Mouse (Mus musculus) liver, postnatal 0 days (tissue): ENCODE results near the gene Ppargc1a. TPM values are rescaled to one million over a fixed set of nuclear protein-coding genes. Genes with fewer than 3 reads are reported as not detected.

ENCODE experiments used
- ATAC-seq: fragments of 200-750 bp; cut with Nextera tagmentation; 2 replicates; pipeline ENCODE4 v1.8.0; 2017; ENCODE audit warnings: mild to moderate bottlenecking, moderate library complexity
- DNase-seq: peaks from one replicate; pipeline ENCODE4 v3.0.0-alpha.2; 2016
- H3K27ac ChIP-seq: fragments of 300-500 bp; sonication (generic); 2 replicates; pipeline ENCODE4 v1.5.1; 2014; ENCODE audit warnings: antibody characterized with exemption, moderate library complexity, mild to moderate bottlenecking, low read depth
- H3K27me3 ChIP-seq: fragments of 300-500 bp; sonication (generic); 2 replicates; pipeline ENCODE4 v1.6.1; 2014; ENCODE audit warnings: low read length, control low read depth, mixed read lengths; ENCODE audit not compliant: insufficient read depth
- H3K36me3 ChIP-seq: fragments of 300-500 bp; sonication (generic); replicated peaks from 2 replicates; pipeline ENCODE4 v1.6.1; 2014; ENCODE audit warnings: mild to moderate bottlenecking, control low read depth, low read length, moderate library complexity, mixed read lengths; ENCODE audit not compliant: insufficient read depth
- H3K4me1 ChIP-seq: fragments of 300-500 bp; sonication (generic); 2 replicates; pipeline ENCODE4 v1.6.1; 2014; ENCODE audit warnings: antibody characterized with exemption, mild to moderate bottlenecking, control low read depth; ENCODE audit not compliant: insufficient read depth
- H3K4me2 ChIP-seq: fragments of 300-500 bp; sonication (generic); 2 replicates; pipeline ENCODE4 v1.6.1; 2014; ENCODE audit warnings: low read depth, mild to moderate bottlenecking, low read length, moderate library complexity, mixed read lengths
- H3K4me3 ChIP-seq: fragments of 300-500 bp; sonication (generic); 2 replicates; pipeline ENCODE4 v1.5.1; 2014; ENCODE audit warnings: low read depth, low read length
- H3K9ac ChIP-seq: fragments of 300-500 bp; sonication (generic); replicated peaks from 2 replicates; pipeline ENCODE4 v1.6.1; 2014; ENCODE audit warnings: mild to moderate bottlenecking, moderate library complexity
- H3K9me3 ChIP-seq: fragments of 300-500 bp; sonication (generic); 2 replicates; pipeline ENCODE4 v1.6.1; 2016; ENCODE audit warnings: mild to moderate bottlenecking, control low read depth, low read length, mixed read lengths
- CTCF ChIP-seq: sonication (generic); IDR thresholded peaks from 2 replicates; pipeline ENCODE4 v1.5.1; 2016; ENCODE audit warnings: antibody characterized with exemption, low read depth
- EP300 ChIP-seq: IDR thresholded peaks from 2 replicates; pipeline ENCODE4 v1.6.1; 2016; ENCODE audit warnings: antibody characterized with exemption, low read depth, mild to moderate bottlenecking
- WGBS: fragments of 180-500 bp; shearing (Covaris S2); extraction: QIAGEN DNeasy Blood & Tissue Kit; methylation state at CpG from one replicate; pipeline ENCODE4 v1.1.7; 2014; ENCODE audit not compliant: insufficient replicate concordance; 5-methylcytosine and 5-hydroxymethylcytosine counted together
- polyA plus RNA-seq: library from polyadenylated mRNA; unstranded; fragments of >200 nt; fragmentation: Nextera tagmentation; extraction: Ambion mirVana; gene quantifications from 2 replicates; pipeline ENCODE4 v1.2.1, GENCODE M21; 2015

Gene Ppargc1a
- polyA plus RNA-seq, 1 experiment from 2014 or later, result 7.1 TPM

DNA sequence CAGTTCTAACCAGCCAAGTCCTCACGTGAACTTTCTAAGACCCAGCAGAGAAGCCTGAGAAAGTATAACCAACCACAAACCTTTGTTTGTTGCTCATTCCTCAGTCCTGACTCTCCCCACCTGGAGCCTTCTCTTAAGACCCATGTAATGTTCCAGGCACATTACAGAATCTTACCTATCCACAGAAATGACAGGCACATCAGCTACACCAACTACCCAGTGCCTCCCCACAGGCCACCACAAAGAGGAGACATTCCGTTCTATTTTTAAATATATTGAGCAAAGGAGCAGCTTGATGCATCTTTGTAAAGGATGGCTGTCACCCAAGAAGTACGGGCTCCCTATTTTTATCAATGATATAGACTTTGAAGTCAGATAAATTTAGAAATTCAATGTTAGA, 20.7 kb downstream of the Ppargc1a start:
- WGBS, result 65% methylated on average over 3 of the region's 3 CpGs
- H3K9me3 ChIP-seq, result no peaks in the 10 kb centered on the region
- H3K4me3 ChIP-seq, result no peak overlapping the region
- DNase-seq (no peak), ATAC-seq (no peak)
- H3K4me1 ChIP-seq, result peaks cover 7% of the 10 kb centered on the region; the same call in 1 of the 2 replicates
- 0 out of 2 replicates have a peak overlapping the region, but pooled peaks have one; percentile 11 for H3K27ac ChIP-seq
- H3K9ac ChIP-seq, result no peak overlapping the region
- H3K27me3 ChIP-seq, result no peaks in the 10 kb centered on the region
- no peak overlapping the region for H3K4me2 ChIP-seq
- TF ChIP-seq CTCF, result no peak
- TF ChIP-seq EP300, result no peak
- no peaks in the 10 kb centered on the region for H3K36me3 ChIP-seq

DNA sequence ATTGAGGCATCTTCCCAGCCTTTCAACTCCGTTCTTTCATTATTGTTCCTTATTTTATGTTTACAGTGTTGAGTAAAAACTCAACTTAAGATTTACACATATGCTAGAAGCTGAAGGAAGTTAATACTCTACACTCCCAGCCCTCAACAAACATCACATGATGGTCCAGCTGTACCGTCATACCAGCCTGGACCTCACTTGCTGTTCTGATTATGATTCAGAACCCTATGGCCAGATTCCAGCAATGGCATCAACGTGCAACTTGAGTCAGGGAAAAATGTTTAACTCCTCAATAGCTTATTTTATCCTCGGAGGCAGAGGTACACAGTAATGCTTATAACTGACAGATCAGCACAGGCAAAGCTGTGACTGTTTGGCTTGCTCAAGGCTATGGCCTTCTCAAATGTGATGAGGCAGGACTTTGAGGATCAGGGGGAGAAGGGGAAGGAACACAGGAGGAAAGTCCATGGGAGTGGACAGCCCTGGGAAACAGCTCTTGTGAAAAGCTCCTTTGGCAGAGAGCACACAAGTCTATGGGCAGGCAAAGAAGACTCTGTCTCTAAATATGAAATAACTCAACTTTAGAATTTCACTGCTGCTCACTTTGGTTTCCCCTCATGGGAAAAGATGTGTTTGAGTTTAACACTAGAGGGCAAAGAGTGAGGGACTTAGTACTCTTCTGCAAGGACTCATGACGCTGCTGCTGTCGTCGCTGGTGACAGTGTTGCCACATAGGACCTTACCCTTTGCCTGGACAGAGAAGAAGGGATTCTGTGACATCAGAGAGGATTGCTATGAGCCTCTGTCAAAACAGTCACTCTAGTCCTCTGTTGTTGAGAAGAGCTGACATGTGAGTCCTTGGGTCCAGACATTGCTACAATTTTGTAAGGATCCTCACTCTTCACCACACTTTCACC, 22.1 kb downstream of the Ppargc1a start:
- Histone ChIP-seq H3K9ac (no peak overlapping the region), H3K36me3 (no peaks in the 10 kb centered on the region), H3K9me3 (no peaks in the 10 kb centered on the region), H3K4me2 (no peak overlapping the region), H3K27ac (peak overlapping the region; percentile 78), H3K4me3 (no peak overlapping the region), H3K27me3 (no peaks in the 10 kb centered on the region), H3K4me1 (peaks cover 7% of the 10 kb centered on the region; the same call in 1 of the 2 replicates)
- TF ChIP-seq CTCF, result no peak
- peak; percentile 60; the same call in 1 of the 2 replicates for TF ChIP-seq EP300
- peak; percentile 63 for DNase-seq
- 48% methylated on average over 7 of the region's 7 CpGs for WGBS
- peak; percentile 96 for ATAC-seq

DNA sequence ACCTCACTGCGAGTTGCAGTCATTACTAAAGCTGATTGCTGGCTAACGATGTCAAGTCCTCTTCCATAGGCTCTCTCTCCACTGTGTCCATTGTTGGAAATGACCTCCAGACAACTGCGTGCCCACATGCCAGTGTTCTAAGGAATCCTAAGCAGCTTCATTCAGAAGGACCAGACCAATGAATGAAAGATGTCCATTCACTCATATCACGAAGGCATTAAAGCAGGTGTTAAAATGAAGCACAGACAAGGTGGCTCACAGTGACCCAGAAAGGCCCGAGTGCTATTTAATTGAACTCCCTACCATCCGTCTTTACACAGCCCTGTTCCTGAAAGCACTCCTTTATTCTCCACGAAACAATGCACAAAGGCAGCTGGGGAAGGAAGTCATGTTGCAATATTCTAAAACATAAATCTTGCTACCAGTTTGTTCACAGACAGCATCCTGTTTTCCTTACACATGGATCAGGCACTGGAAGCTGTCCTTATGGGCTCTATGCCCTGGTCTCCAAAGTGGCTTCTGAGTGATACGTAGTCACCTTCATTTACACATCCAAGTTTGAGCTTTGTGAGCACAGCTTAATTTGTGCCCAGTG, 23.3 kb downstream of the Ppargc1a start:
- H3K9ac ChIP-seq, result no peak overlapping the region
- no peaks in the 10 kb centered on the region for H3K27me3 ChIP-seq
- H3K9me3 ChIP-seq, result no peaks in the 10 kb centered on the region
- no peak overlapping the region for H3K4me3 ChIP-seq
- DNase-seq (no peak), ATAC-seq (no peak)
- H3K4me1 ChIP-seq, result peaks cover 7% of the 10 kb centered on the region
- H3K36me3 ChIP-seq, result no peaks in the 10 kb centered on the region
- 53% methylated on average over 8 of the region's 8 CpGs for WGBS
- TF ChIP-seq CTCF, result no peak
- TF ChIP-seq EP300, result no peak
- H3K27ac ChIP-seq, result no peak overlapping the region
- H3K4me2 ChIP-seq, result no peak overlapping the region

DNA sequence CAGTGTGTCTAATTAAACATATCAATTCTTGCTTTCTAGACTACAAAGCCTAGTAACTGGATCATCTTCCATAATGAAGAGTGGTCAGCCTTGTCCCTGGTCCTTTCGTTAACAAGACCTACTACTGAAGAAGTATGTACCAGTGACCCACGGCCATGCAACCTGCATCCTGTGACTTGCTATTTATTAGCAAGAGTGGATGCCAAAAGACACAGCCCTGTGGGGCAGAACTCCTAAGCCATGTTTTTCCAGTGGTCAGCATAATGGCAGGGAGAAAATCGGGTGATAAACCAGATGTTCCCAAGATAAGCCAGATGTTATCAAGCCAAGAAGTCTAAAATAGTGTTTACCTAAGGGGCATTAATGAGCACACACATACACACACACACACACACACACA, 26.0 kb downstream of the Ppargc1a start:
- no peaks in the 10 kb centered on the region for H3K9me3 ChIP-seq
- H3K36me3 ChIP-seq, result no peaks in the 10 kb centered on the region
- H3K4me1 ChIP-seq, result peaks cover 7% of the 10 kb centered on the region
- ATAC-seq (no peak), DNase-seq (no peak)
- no peak overlapping the region for H3K4me2 ChIP-seq
- H3K9ac ChIP-seq, result no peak overlapping the region
- no peak overlapping the region for H3K27ac ChIP-seq
- H3K27me3 ChIP-seq, result no peaks in the 10 kb centered on the region
- TF ChIP-seq CTCF, result no peak
- TF ChIP-seq EP300, result no peak
- H3K4me3 ChIP-seq, result no peak overlapping the region
- WGBS, result 66% methylated on average over 3 of the region's 3 CpGs

DNA sequence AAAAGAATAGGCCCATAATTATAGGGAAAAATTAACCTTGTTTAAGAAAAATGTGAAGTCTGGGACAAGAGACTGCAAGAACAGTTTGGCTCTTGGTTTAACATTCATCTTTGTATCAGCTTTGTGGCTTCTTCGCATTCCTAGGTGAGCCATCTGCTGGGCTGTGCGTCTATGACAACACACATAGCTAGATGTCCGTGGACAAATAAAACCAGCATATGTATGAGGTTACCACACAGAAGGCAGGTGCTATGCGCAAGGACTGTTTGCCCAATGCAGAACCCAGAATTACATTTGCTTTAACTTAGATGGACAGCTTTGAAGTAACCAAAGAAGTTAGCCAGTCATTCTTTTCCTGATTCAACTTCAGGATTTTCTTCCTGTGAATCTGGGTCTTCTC, 26.7 kb downstream of the Ppargc1a start:
- H3K9me3 ChIP-seq, result no peaks in the 10 kb centered on the region
- WGBS, result 57% methylated on average over 4 of the region's 4 CpGs

DNA sequence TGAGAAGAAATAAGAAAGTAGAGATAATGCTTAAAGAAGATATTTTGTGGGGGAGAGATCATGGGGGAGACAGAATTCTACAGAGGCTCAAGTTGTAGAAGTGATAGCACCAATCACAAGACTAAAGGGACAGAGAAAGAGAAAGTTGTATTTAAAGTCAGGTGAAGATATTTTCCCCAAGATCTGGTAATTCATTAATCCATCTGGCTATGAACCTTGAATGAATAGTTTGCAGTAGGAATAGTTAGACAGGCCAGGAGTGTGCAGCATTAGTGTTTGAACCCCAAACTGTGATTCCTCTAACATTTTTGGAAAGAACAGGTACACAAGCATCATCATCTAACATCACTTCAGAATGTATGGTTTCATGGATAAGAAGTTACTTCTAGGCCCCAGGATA, 28.0 kb downstream of the Ppargc1a start:
- no peak overlapping the region for H3K4me3 ChIP-seq
- no peaks in the 10 kb centered on the region for H3K27me3 ChIP-seq
- no peak overlapping the region for H3K9ac ChIP-seq
- ATAC-seq (no peak), DNase-seq (no peak)
- no peak overlapping the region for H3K4me2 ChIP-seq
- H3K36me3 ChIP-seq, result no peaks in the 10 kb centered on the region
- H3K9me3 ChIP-seq, result no peaks in the 10 kb centered on the region
- no peak overlapping the region for H3K27ac ChIP-seq
- no peaks in the 10 kb centered on the region; the same call in 1 of the 2 replicates for H3K4me1 ChIP-seq
- TF ChIP-seq EP300, result no peak

More for the DNA sequence above, 26.7 kb downstream of the Ppargc1a start:
- Histone ChIP-seq H3K4me1 (peaks cover 4% of the 10 kb centered on the region; the same call in 1 of the 2 replicates), H3K4me2 (no peak overlapping the region), H3K9ac (no peak overlapping the region), H3K4me3 (no peak overlapping the region), H3K36me3 (no peaks in the 10 kb centered on the region), H3K27me3 (no peaks in the 10 kb centered on the region), H3K27ac (no peak overlapping the region)
- no peak for DNase-seq
- no peak for ATAC-seq
- TF ChIP-seq CTCF, result peak; percentile 29; the same call in 1 of the 2 replicates
- no peak for TF ChIP-seq EP300
